Mouse (Mus musculus) forebrain, embryonic 16.5 days (tissue): ENCODE data around the gene Muc20. TPM values are rescaled to one million over a fixed set of nuclear protein-coding genes. Genes with fewer than 3 reads are reported as not detected.

Experiments used
- ATAC-seq: fragments of 200-750 bp; cut with Nextera tagmentation; 2 replicates; pipeline ENCODE4 v1.8.0; 2017; ENCODE audit warnings: mild to moderate bottlenecking, moderate library complexity
- H3K27ac ChIP-seq: fragments of 300-500 bp; sonication (generic); 2 replicates; pipeline ENCODE4 v1.5.1; 2014; ENCODE audit warnings: low read length, control low read depth
- H3K27me3 ChIP-seq: fragments of 300-500 bp; sonication (generic); replicated peaks from 2 replicates; pipeline ENCODE4 v1.6.1; 2014; ENCODE audit warnings: low read length; ENCODE audit not compliant: control insufficient read depth, insufficient read depth
- H3K36me3 ChIP-seq: fragments of 300-500 bp; sonication (generic); 2 replicates; pipeline ENCODE4 v1.6.1; 2014; ENCODE audit not compliant: control insufficient read depth, insufficient read depth
- H3K4me1 ChIP-seq: fragments of 300-500 bp; sonication (generic); replicated peaks from 2 replicates; pipeline ENCODE4 v1.6.1; 2014; ENCODE audit warnings: low read length; ENCODE audit not compliant: control insufficient read depth, insufficient read depth
- H3K4me2 ChIP-seq: fragments of 300-500 bp; sonication (generic); 2 replicates; pipeline ENCODE4 v1.6.1; 2014; ENCODE audit warnings: mild to moderate bottlenecking, low read length, control low read depth
- H3K4me3 ChIP-seq: fragments of 300-500 bp; sonication (generic); replicated peaks from 2 replicates; pipeline ENCODE4 v1.5.1; 2014; ENCODE audit warnings: mild to moderate bottlenecking, low read length, control low read depth
- H3K9ac ChIP-seq: fragments of 300-500 bp; sonication (generic); replicated peaks from 2 replicates; pipeline ENCODE4 v1.6.1; 2014; ENCODE audit warnings: low read depth, low read length, control low read depth
- H3K9me3 ChIP-seq: fragments of 300-500 bp; sonication (generic); 2 replicates; pipeline ENCODE4 v1.6.1; 2016; ENCODE audit warnings: low read length; ENCODE audit not compliant: control insufficient read depth
- WGBS: fragments of 180-500 bp; shearing (Covaris S2); extraction: QIAGEN DNeasy Blood & Tissue Kit; methylation state at CpG from one replicate; pipeline ENCODE4 v1.1.7; 2014; 5-methylcytosine and 5-hydroxymethylcytosine counted together
- polyA plus RNA-seq: library from polyadenylated mRNA; unstranded; fragments of >200 nt; fragmentation: Nextera tagmentation; extraction: Ambion mirVana; gene quantifications from 2 replicates; pipeline ENCODE4 v1.2.1, GENCODE M21; 2015

Gene Muc20
- polyA plus RNA-seq, 1 experiment from 2014 or later = not detected

GRCm38 (mm10) chr16:32807408-32808185, 10.4 kb upstream of the Muc20 start:
- Histone ChIP-seq H3K4me2 (no peak overlapping the region), H3K4me3 (no peak overlapping the region), H3K27ac (no peak overlapping the region), H3K9me3 (no peaks in the 10 kb centered on the region), H3K36me3 (no peaks in the 10 kb centered on the region), H3K27me3 (peaks cover 2% of the 10 kb centered on the region; the same call in 1 of the 2 replicates), H3K4me1 (peaks cover 8% of the 10 kb centered on the region), H3K9ac (no peak overlapping the region)
- 66% methylated on average over 8 of the region's 8 CpGs for WGBS
- ATAC-seq = no peak

- no peak for ATAC-seq
These were observed 7.9 kb upstream of the Muc20 start for GRCm38 (mm10) chr16:32805151-32805550.

GRCm38 (mm10) chr16:32803901-32804300, 6.7 kb upstream of the Muc20 start:
- ATAC-seq = no peak
- Histone ChIP-seq H3K27me3 (no peaks in the 10 kb centered on the region), H3K9me3 (0 out of 2 replicates have a peak, but pooled peaks cover 3% of the 10 kb centered on the region), H3K27ac (no peak overlapping the region), H3K9ac (no peak overlapping the region), H3K4me1 (peaks cover 8% of the 10 kb centered on the region), H3K4me2 (no peak overlapping the region), H3K4me3 (no peak overlapping the region), H3K36me3 (no peaks in the 10 kb centered on the region)
- 57% methylated on average over 5 of the region's 5 CpGs for WGBS

More at GRCm38 (mm10) chr16:32805151-32805550, 7.9 kb upstream of the Muc20 start:
- WGBS = 78% methylated on average over 7 of the region's 7 CpGs
- H3K9ac ChIP-seq = no peak overlapping the region
- no peaks in the 10 kb centered on the region for H3K9me3 ChIP-seq
- H3K4me1 ChIP-seq = peaks cover 8% of the 10 kb centered on the region
- no peak overlapping the region for H3K27ac ChIP-seq
- no peaks in the 10 kb centered on the region for H3K27me3 ChIP-seq
- H3K36me3 ChIP-seq = no peaks in the 10 kb centered on the region
- H3K4me3 ChIP-seq = no peak overlapping the region
- no peak overlapping the region for H3K4me2 ChIP-seq

GRCm38 (mm10) chr16:32803252-32803853, 6.1 kb upstream of the Muc20 start:
- peaks cover 8% of the 10 kb centered on the region for H3K4me1 ChIP-seq
- WGBS = 12% methylated on average over 6 of the region's 6 CpGs
- ATAC-seq = peak; percentile 93
- H3K9ac ChIP-seq = no peak overlapping the region
- no peaks in the 10 kb centered on the region for H3K27me3 ChIP-seq
- H3K36me3 ChIP-seq = no peaks in the 10 kb centered on the region
- 0 out of 2 replicates have a peak, but pooled peaks cover 3% of the 10 kb centered on the region for H3K9me3 ChIP-seq
- H3K27ac ChIP-seq = peak overlapping the region; percentile 38; the same call in 1 of the 2 replicates
- no peak overlapping the region for H3K4me2 ChIP-seq
- H3K4me3 ChIP-seq = no peak overlapping the region

GRCm38 (mm10) chr16:32796676-32797425, 384 bp downstream of the Muc20 start:
- Histone ChIP-seq H3K36me3 (no peaks in the 10 kb centered on the region), H3K9me3 (0 out of 2 replicates have a peak, but pooled peaks cover 3% of the 10 kb centered on the region), H3K27me3 (no peaks in the 10 kb centered on the region), H3K9ac (no peak overlapping the region), H3K4me3 (no peak overlapping the region), H3K27ac (no peak overlapping the region), H3K4me1 (no peaks in the 10 kb centered on the region; the same call in 1 of the 2 replicates), H3K4me2 (no peak overlapping the region)
- WGBS = 64% methylated on average over 14 of the region's 14 CpGs
- ATAC-seq = 0 out of 2 replicates have a peak, but pooled peaks have one; percentile 18

- ATAC-seq = no peak
These were observed 2.1 kb downstream of the Muc20 start for GRCm38 (mm10) chr16:32795177-32795576.

GRCm38 (mm10) chr16:32790056-32790455, 7.2 kb downstream of the Muc20 start:
- no peak for ATAC-seq
- Histone ChIP-seq H3K4me1 (no peaks in the 10 kb centered on the region), H3K27me3 (no peaks in the 10 kb centered on the region), H3K4me3 (no peak overlapping the region), H3K9me3 (no peaks in the 10 kb centered on the region), H3K4me2 (no peak overlapping the region), H3K27ac (no peak overlapping the region), H3K36me3 (no peaks in the 10 kb centered on the region), H3K9ac (no peak overlapping the region)
- 92% methylated on average over 5 of the region's 5 CpGs for WGBS

More at GRCm38 (mm10) chr16:32795177-32795576, 2.1 kb downstream of the Muc20 start:
- Histone ChIP-seq H3K27ac (no peak overlapping the region), H3K4me3 (no peak overlapping the region), H3K4me1 (no peaks in the 10 kb centered on the region; the same call in 1 of the 2 replicates), H3K9ac (no peak overlapping the region), H3K9me3 (0 out of 2 replicates have a peak, but pooled peaks cover 3% of the 10 kb centered on the region), H3K27me3 (no peaks in the 10 kb centered on the region), H3K4me2 (no peak overlapping the region), H3K36me3 (no peaks in the 10 kb centered on the region)
- WGBS = 95% methylated on average over 1 of the region's 1 CpGs

- Histone ChIP-seq H3K4me3 (no peak overlapping the region), H3K4me2 (no peak overlapping the region), H3K9ac (no peak overlapping the region), H3K9me3 (no peaks in the 10 kb centered on the region), H3K27ac (no peak overlapping the region), H3K36me3 (no peaks in the 10 kb centered on the region), H3K4me1 (peaks cover 3% of the 10 kb centered on the region; the same call in 1 of the 2 replicates), H3K27me3 (no peaks in the 10 kb centered on the region)
- 66% methylated on average over 13 of the region's 13 CpGs for WGBS
- no peak; the same call in 1 of the 2 replicates for ATAC-seq
These were observed 12.4 kb downstream of the Muc20 start for GRCm38 (mm10) chr16:32784840-32785239.
